Mouse (Mus musculus): Measurements from ENCODE around the gene Thap11. TPM values are rescaled to one million over a fixed set of nuclear protein-coding genes. Genes with fewer than 3 reads are reported as not detected.
"Not testable (repeated sequence)": the region's sequence is repeated elsewhere in the genome, so short reads cannot be mapped to it uniquely, and the experiment has no call there.

The Thap11 gene
- total RNA-seq (2021), result 10 to 100 TPM; 27.5 to 31.9 TPM

DNA sequence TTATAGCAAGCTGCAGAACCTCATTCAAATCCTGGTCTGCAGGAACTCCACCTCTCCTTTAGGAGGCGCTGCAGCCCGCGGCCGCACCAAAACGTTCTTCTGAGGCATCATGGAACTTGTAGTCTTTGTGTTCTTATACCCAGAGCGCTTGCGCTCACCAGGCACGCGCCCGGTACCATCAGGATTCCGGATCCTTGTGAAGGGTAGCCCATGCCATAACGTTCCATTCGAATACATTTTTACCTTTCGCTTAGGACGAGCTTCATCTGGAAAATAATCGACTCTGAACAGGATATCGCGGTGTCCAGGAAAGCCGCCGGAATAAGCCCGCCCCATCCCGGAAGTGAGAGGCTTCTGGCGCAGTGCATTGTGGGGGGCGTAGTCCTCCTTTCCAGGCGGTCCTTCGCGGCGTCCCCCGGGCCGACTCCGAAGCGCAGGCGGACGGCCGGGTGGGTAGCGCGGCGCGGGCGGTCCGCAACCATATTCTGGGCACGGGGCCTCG lies at the start of gene Thap11:
Gene Thap11, plus strand, starts transcription at position 418 of the 502 bp plus-strand sequence.
- intact Hi-C loops (cut with DNase I), result loop anchor here (5.0 kb wide), 1 partner anchor 147 kb away; the partner anchor contains the start of genes 4933405L10Rik and Enkd1
- peak; percentile 95 to 97 for DNase-seq

DNA sequence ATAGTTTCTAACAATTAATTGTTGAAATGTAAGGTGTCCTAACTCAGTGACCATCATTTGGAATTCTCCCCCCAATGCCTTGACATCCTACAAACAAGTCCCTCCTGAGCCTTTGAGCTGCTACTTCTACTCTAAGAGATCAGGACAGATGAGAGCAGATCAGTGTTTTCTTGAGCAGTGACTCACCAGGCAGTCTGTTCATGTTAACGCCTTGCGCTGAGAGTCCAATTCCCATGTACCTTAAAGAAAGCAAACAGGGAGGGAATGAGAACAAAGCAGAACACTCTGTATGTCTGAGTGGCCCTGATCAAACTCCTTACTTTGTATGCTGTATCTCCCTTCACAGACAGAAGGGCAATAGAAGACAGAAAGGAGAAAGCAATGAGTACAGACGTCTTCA lies 49.6 kb upstream of the Thap11 start:
- intact Hi-C loops (cut with DNase I), result no loop called here
- DNase-seq, result no peak

- intact Hi-C loops (cut with DNase I), result no loop called here
- DNase-seq, result no peak
Measured at GRCm38 (mm10) chr8:105805964-105806363, 49.0 kb upstream of the Thap11 start.

DNA sequence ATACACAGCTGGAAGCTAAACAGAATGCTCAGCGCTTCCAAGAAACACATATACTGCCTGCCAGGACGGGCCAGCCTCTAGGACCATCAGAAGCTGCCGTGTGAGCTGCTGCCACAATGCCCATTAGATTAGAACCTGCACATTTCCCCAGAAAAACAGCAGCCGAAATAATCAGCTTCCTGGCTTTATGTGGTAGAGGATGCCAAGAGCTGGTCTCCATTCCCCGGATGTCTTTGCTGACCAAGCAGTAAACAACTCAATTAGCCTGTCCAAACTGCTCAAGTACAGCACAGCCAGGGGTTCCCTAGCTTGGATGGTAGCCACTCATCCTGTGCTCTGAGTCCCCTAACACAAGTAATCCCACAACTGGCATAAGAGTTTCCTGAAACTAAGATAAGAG lies 47.2 kb upstream of the Thap11 start:
- intact Hi-C loops (cut with DNase I), result no loop called here
- DNase-seq, result no peak

GRCm38 (mm10) chr8:105808480-105808879 lies 46.5 kb upstream of the Thap11 start:
- peak; percentile 37 to 39 for DNase-seq
- intact Hi-C loops (cut with DNase I), result no loop called here

DNA sequence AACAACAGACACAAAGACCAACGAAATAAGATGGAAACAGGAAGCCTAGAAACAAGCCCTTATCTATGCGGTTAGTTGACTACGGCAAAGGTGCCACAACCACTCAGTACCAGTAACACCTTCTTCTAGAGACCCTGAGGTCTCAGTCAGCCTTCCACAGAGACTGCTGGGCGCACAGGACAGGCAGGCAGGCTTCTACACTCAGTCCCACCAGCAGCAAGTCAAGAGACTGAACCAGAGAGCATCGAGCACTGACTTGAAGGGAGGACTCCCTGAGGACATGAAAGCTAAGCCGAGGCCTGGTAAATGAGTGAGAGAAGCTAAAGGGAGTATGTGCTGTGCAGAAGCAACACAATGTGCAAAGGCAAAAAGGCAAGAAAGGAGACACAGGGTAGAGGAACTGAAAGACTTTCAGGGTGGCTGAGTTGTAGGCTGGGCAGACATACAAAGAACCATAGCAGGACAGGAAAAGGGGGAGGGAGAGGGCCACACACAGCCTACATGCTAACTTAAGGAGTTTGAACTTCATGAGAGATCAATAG lies 44.6 kb upstream of the Thap11 start:
- no peak for DNase-seq
- intact Hi-C loops (cut with DNase I), result no loop called here

DNA sequence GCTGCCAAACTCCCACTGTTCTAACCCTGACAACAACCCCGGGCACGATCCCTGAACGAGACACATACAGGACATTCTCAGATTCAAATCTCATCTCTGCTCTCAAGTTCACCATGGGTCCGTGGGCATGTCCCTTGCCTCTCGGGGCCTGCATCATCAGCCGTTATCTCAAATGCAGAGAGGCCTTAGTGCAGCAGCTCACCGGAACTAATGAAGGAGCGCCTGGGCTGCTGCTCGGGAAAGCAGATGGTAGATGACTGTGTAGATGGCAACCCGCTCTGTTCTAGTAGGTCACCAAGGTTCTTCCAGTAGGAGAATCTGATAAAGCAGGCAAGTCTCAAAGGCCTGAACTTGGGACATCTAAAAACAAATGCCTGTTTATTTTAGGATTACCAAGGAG lies 43.9 kb upstream of the Thap11 start:
- intact Hi-C loops (cut with DNase I), result no loop called here
- DNase-seq, result no peak

DNA sequence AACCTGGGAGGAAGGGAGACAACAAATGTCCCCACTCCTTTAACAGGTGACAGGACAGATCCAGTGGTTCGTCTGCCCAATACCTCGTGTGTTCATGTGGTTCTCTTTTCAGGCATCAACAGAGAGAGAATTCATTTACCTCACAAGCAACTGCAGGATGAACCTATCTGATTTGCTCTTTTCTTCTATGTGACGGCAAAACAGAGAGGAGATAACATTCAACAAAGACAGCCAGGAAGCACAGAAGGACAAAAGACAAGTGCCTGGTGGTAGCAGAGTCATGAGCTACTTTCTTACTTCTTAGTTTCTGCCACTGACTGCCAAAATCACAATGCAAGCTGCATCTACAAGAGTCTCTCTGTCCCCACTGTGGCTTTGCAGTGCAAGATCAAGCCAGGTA lies 43.4 kb upstream of the Thap11 start:
- DNase-seq, result no peak
- intact Hi-C loops (cut with DNase I), result no loop called here

GRCm38 (mm10) chr8:105812511-105812910 lies 42.4 kb upstream of the Thap11 start:
- intact Hi-C loops (cut with DNase I), result no loop called here
- no peak for DNase-seq

- intact Hi-C loops (cut with DNase I), result no loop called here
- no peak for DNase-seq
Measured at GRCm38 (mm10) chr8:105813241-105813640, 41.7 kb upstream of the Thap11 start.

GRCm38 (mm10) chr8:105819659-105820058 lies 35.3 kb upstream of the Thap11 start:
- DNase-seq, result no peak
- intact Hi-C loops (cut with DNase I), result no loop called here

DNA sequence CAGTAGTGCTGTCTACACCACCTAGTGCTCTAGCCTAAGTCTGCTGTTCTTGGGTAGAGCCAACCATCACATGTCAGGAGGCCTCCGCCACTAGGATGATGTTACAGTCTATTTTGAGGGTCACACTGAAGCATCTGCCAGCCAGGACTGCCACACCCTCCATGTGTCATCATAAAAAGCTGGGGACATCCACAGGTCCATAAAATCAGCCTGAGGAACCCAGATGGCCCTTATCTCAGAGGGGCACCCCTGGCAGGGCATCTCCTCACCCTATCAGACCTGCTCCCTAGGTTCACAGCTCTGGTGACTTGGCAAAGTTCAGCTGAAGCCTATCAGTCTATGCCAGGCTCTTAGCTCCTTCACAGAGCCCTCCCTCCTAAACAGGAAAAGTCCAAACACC lies 34.0 kb upstream of the Thap11 start:
- intact Hi-C loops (cut with DNase I), result no loop called here
- DNase-seq, result peak; percentile 49 to 61

DNA sequence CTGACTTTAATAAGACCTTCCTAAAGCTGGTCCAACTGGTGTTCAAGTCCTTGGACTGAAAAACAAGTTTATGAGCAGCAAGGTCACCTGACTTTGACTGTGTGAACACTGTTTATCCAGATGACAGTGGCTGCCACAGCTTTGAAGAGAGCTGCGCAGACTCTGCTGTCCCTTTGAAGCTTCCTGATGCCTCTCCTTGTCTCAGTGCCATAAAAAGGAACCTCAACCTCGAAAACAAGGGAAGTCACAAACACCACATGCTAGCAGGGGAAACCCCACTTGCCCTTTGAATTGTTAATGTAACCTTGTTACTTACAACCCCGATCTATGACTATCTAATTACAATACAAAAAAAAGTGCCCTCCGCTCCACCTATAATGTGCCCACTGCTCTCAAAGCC lies 29.4 kb upstream of the Thap11 start:
- DNase-seq, result no peak
- intact Hi-C loops (cut with DNase I), result no loop called here

DNA sequence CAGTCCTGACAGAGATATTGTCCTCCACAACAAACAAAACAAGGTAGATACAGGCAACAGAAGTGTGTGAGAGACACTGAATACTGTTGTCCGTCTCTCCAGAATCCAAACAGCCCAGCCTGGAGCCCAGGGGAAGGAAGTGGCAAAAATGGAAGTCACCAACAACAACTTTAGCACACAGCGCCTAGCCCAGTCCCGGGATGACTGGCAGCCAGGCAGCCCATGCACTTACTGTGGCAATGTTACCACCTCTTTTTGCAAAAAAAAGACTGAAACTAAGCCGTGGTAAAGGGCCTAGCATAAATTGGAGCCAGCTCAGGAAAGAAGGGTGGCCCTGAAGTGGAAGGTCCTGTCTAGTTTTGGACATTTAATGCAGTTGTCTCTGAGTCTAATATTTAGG lies 28.6 kb upstream of the Thap11 start:
- no peak for DNase-seq
- intact Hi-C loops (cut with DNase I), result no loop called here

GRCm38 (mm10) chr8:105826861-105827848 lies 27.8 kb upstream of the Thap11 start, which contains the start of the genes Ranbp10 and Tsnaxip1:
Gene Ranbp10 (minus strand): TSS chr8:105827350.
Gene Tsnaxip1 (plus strand): TSS chr8:105827731.
- DNase-seq, result peak; percentile 98 to 99
- intact Hi-C loops (cut with DNase I), result no loop called here

- intact Hi-C loops (cut with DNase I); DNase-seq: not testable (repeated sequence)
Measured at GRCm38 (mm10) chr8:105833740-105834139, 21.2 kb upstream of the Thap11 start.

GRCm38 (mm10) chr8:105835318-105835717 lies 19.6 kb upstream of the Thap11 start:
- DNase-seq, result peak; percentile 77 to 86
- intact Hi-C loops (cut with DNase I), result loop anchor here (1.0 kb wide), 2 partner anchors 95 to 187 kb away; no protein-coding TSS in a partner anchor

- intact Hi-C loops (cut with DNase I), result no loop called here
- no peak for DNase-seq
Measured at GRCm38 (mm10) chr8:105836991-105837390, 17.9 kb upstream of the Thap11 start.

DNA sequence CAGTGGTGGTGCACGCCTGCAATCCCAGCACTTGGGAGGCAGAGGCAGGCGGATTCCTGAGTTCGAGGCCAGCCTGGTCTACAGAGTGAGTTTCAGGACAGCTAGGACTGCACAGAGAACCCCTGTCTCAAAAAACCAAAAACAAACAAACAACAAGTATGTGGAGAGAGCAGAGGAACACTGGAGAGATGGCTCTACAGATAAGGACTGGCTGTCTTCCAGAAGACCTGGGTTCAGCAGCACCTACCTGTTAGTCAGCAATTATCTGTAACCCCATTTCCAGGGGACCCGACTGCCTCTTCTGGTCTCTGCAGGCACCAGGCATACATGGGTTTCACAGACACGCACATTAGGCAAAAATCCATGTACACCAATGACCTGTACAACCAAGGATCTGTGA lies 15.7 kb upstream of the Thap11 start:
- no peak for DNase-seq
- intact Hi-C loops (cut with DNase I), result no loop called here

- intact Hi-C loops (cut with DNase I), result no loop called here
- no peak for DNase-seq
Measured at GRCm38 (mm10) chr8:105846678-105847077, 8.3 kb upstream of the Thap11 start.

- no peak for DNase-seq
- intact Hi-C loops (cut with DNase I), result loop anchor here (5.0 kb wide), 1 partner anchor 143 kb away; the partner anchor contains the start of genes 4933405L10Rik and Enkd1
Measured at GRCm38 (mm10) chr8:105850014-105850413, 4.9 kb upstream of the Thap11 start.
